Mouse (Mus musculus) spleen, adult 2 months (tissue): ENCODE results near the gene Fam189a1. TPM values are rescaled to one million over a fixed set of nuclear protein-coding genes. Genes with fewer than 3 reads are reported as not detected.

Experiments
- DNase-seq, 2 experiments: peaks; one replicate each; pipeline versions ENCODE4 v3.0.0 to v3.0.0-alpha.2; 2012 to 2021; ENCODE audit warnings: low spot score in 2 of 2, low read depth in 1 of 2
- H3K27ac ChIP-seq: fragments of 200-500 bp; 2 replicates; pipeline ENCODE4 v1.5.1; 2012; ENCODE audit warnings: low read length, inconsistent platforms; ENCODE audit not compliant: insufficient read depth
- H3K27me3 ChIP-seq: fragments of 200-500 bp; 2 replicates; pipeline ENCODE4 v1.6.1; 2012; ENCODE audit warnings: mild to moderate bottlenecking, moderate library complexity, low read length, inconsistent platforms; ENCODE audit not compliant: control insufficient read depth, insufficient read depth
- H3K36me3 ChIP-seq: fragments of 200-500 bp; 2 replicates; pipeline ENCODE4 v1.6.1; 2012; ENCODE audit warnings: mild to moderate bottlenecking, low read length, inconsistent platforms; ENCODE audit not compliant: control insufficient read depth, insufficient read depth
- H3K4me1 ChIP-seq: fragments of 200-500 bp; 2 replicates; pipeline ENCODE4 v1.6.1; 2011; ENCODE audit warnings: inconsistent platforms; ENCODE audit not compliant: control insufficient read depth, insufficient read depth, insufficient read length
- H3K4me3 ChIP-seq: fragments of 200-500 bp; 2 replicates; pipeline ENCODE4 v1.5.1; 2011; ENCODE audit warnings: mild to moderate bottlenecking, inconsistent platforms; ENCODE audit not compliant: insufficient read depth, insufficient read length; ENCODE audit errors: extremely low read depth
- CTCF ChIP-seq: fragments of 200-500 bp; IDR thresholded peaks from 2 replicates; pipeline ENCODE4 v1.5.1; 2011; ENCODE audit warnings: mild to moderate bottlenecking, inconsistent platforms; ENCODE audit not compliant: insufficient read depth, insufficient read length, insufficient replicate concordance; ENCODE audit errors: extremely low read depth
- POLR2A ChIP-seq: fragments of 200-500 bp; IDR thresholded peaks from 2 replicates; pipeline ENCODE4 v1.6.1; 2011; ENCODE audit warnings: low read depth, low read length, inconsistent platforms
- WGBS: fragments of 180-500 bp; shearing (Covaris S2); methylation state at CpG from one replicate; pipeline ENCODE4 v1.1.7; 2018; 5-methylcytosine and 5-hydroxymethylcytosine counted together
- polyA plus RNA-seq: library from polyadenylated mRNA; depleted of rRNA; stranded (reverse); fragments of >200 nt; gene quantifications from 2 replicates; pipeline ENCODE4 v1.2.3, GENCODE M21; 2012

The Fam189a1 gene
- polyA plus RNA-seq, 1 experiment: 0.04 TPM

GRCm38 (mm10) chr7:65082778-65083091 lies 73.6 kb downstream of the Fam189a1 start:
- Histone ChIP-seq H3K36me3 (no peaks in the 10 kb centered on the region), H3K4me3 (no peak overlapping the region), H3K4me1 (no peaks in the 10 kb centered on the region), H3K27ac (no peak overlapping the region), H3K27me3 (no peaks in the 10 kb centered on the region)
- 74% methylated on average over 3 of the region's 3 CpGs for WGBS
- TF ChIP-seq CTCF: no peak
- no peak for TF ChIP-seq POLR2A
- DNase-seq: no peak

- Histone ChIP-seq H3K27me3 (no peaks in the 10 kb centered on the region), H3K36me3 (no peaks in the 10 kb centered on the region), H3K4me1 (no peaks in the 10 kb centered on the region), H3K4me3 (no peak overlapping the region), H3K27ac (no peak overlapping the region)
- TF ChIP-seq CTCF (no peak), POLR2A (no peak)
- 71% methylated on average over 6 of the region's 6 CpGs for WGBS
- DNase-seq: no peak
Observed at GRCm38 (mm10) chr7:65081979-65082777, 74.2 kb downstream of the Fam189a1 start.

GRCm38 (mm10) chr7:65076134-65076533 lies 80.2 kb downstream of the Fam189a1 start:
- DNase-seq: no peak
- 93% methylated on average over 4 of the region's 4 CpGs for WGBS
- no peaks in the 10 kb centered on the region for H3K27me3 ChIP-seq
- no peaks in the 10 kb centered on the region for H3K4me1 ChIP-seq
- no peaks in the 10 kb centered on the region for H3K36me3 ChIP-seq
- TF ChIP-seq CTCF (no peak), POLR2A (no peak)
- H3K4me3 ChIP-seq: no peak overlapping the region
- no peak overlapping the region for H3K27ac ChIP-seq

GRCm38 (mm10) chr7:65074194-65074593 lies 82.2 kb downstream of the Fam189a1 start:
- Histone ChIP-seq H3K27ac (no peak overlapping the region), H3K27me3 (no peaks in the 10 kb centered on the region), H3K4me3 (no peak overlapping the region), H3K4me1 (no peaks in the 10 kb centered on the region), H3K36me3 (no peaks in the 10 kb centered on the region)
- no peak for DNase-seq
- 48% methylated on average over 9 of the region's 9 CpGs for WGBS
- TF ChIP-seq POLR2A (no peak), CTCF (no peak)

GRCm38 (mm10) chr7:65073555-65073954 lies 82.8 kb downstream of the Fam189a1 start:
- no peaks in the 10 kb centered on the region for H3K4me1 ChIP-seq
- no peak for TF ChIP-seq POLR2A
- TF ChIP-seq CTCF: 0 out of 2 replicates have a peak, but pooled peaks have one; percentile 10
- 21% methylated on average over 6 of the region's 6 CpGs for WGBS
- no peaks in the 10 kb centered on the region for H3K27me3 ChIP-seq
- H3K4me3 ChIP-seq: no peak overlapping the region
- no peak overlapping the region for H3K27ac ChIP-seq
- peak in 1 of 2 experiments; percentile 21 for DNase-seq
- no peaks in the 10 kb centered on the region for H3K36me3 ChIP-seq

- no peak overlapping the region for H3K27ac ChIP-seq
- WGBS: 91% methylated on average over 7 of the region's 7 CpGs
- no peaks in the 10 kb centered on the region for H3K4me1 ChIP-seq
- H3K4me3 ChIP-seq: no peak overlapping the region
- TF ChIP-seq POLR2A (no peak), CTCF (no peak)
- H3K27me3 ChIP-seq: no peaks in the 10 kb centered on the region
- H3K36me3 ChIP-seq: no peaks in the 10 kb centered on the region
- DNase-seq: no peak
Observed at GRCm38 (mm10) chr7:65066211-65066610, 90.2 kb downstream of the Fam189a1 start.

- no peak overlapping the region for H3K4me3 ChIP-seq
Observed at GRCm38 (mm10) chr7:65065457-65065856, 90.9 kb downstream of the Fam189a1 start.

More at GRCm38 (mm10) chr7:65065457-65065856, 90.9 kb downstream of the Fam189a1 start:
- TF ChIP-seq CTCF (no peak), POLR2A (no peak)
- 89% methylated on average over 7 of the region's 7 CpGs for WGBS
- H3K4me1 ChIP-seq: no peaks in the 10 kb centered on the region
- DNase-seq: no peak
- no peaks in the 10 kb centered on the region for H3K27me3 ChIP-seq
- H3K36me3 ChIP-seq: no peaks in the 10 kb centered on the region
- H3K27ac ChIP-seq: no peak overlapping the region
